Mouse (Mus musculus): Measurements from ENCODE around the gene Scrn3.

- TF ChIP-seq POLR2A (IDR thresholded peaks at IDR 0.05; ENCODE audit: extremely low read depth, insufficient read depth, low read length), result no peak
- no peak for TF ChIP-seq CTCF (IDR thresholded peaks at IDR 0.05; ENCODE audit: low read depth, low read length)
These were observed 31.2 kb upstream of the Scrn3 start for GRCm38 (mm10) chr2:73281048-73281661.

Data from liver, adult 2 months (tissue).